Mouse (Mus musculus): ENCODE measurements at regions not wholly inside any gene's neighbourhood (a gene's known extent, or its start where the extent isn't known, plus 50 kb on each side); places are given as distances from the start of the nearest gene placed in this dataset.

DNA sequence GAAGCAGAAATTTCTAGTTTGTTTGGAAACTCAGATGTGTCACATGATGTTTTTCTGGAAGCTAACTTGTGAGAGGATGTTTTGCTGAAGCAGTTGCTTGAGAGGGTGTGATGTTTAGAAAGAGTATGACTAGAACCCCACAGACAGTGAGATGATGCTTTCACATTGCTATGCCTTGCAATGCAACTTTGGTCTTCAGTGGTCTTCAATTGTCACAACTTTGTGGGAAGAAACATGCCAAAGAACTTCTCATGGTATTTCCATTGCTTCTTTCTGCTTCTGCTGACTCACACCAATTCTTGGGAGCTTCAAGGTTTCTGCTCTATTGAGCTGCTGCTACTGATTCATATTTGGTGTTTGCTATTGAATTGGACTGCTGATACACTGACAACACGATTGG lies 365.3 kb upstream of the Tmem229a start:
- H3K9ac ChIP-seq (replicated peaks), result no peak overlapping the region
- no peak overlapping the region for H3K27ac ChIP-seq (ENCODE audit: low read depth)
- 51% methylated on average over 1 of the region's 1 CpGs for WGBS (ENCODE audit: insufficient replicate concordance)
- no peak overlapping the region for H3K4me2 ChIP-seq (ENCODE audit: low read depth, low read length)
- H3K27me3 ChIP-seq (ENCODE audit: insufficient read depth, low read length), result no peaks in the 10 kb centered on the region
- ATAC-seq, result no peak
- H3K4me3 ChIP-seq (ENCODE audit: low read depth, low read length), result no peak overlapping the region
- TF ChIP-seq EP300 (IDR thresholded peaks at IDR 0.05; ENCODE audit: low read depth) (no peak), CTCF (IDR thresholded peaks at IDR 0.05; ENCODE audit: low read depth) (no peak)
- H3K9me3 ChIP-seq (ENCODE audit: low read length), result no peaks in the 10 kb centered on the region
- H3K4me1 ChIP-seq (ENCODE audit: insufficient read depth), result no peaks in the 10 kb centered on the region
- H3K36me3 ChIP-seq (replicated peaks; ENCODE audit: insufficient read depth, low read length), result no peaks in the 10 kb centered on the region
- DNase-seq, result no peak

DNA sequence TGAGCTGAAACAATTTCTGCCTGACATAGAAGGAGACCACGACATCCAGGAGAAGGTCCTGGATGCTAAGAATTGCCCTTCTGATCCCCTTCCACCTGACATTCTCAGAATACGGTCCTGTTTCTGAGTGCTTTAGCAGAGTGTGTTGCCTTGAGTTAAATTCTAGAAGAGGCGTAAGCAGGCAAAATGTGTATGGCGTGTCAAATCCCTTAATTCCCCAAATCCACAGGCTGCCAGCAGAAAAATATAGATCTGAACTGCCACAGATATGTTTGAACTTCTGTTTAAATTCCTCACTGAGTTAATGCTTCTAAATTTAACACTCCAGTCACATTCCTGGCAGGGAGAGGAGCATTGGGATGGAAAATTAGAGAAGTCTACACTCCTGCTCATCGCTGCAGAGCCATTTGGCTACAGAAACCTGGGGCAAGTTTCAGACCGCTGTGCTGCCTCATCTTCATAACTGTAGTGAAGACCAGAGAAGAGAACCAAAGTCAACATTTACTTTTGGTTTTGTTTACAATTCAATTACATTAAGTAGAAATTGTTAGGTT lies 364.3 kb upstream of the Tmem229a start:
- no peaks in the 10 kb centered on the region for H3K36me3 ChIP-seq (replicated peaks; ENCODE audit: insufficient read depth, low read length)
- DNase-seq (no peak), ATAC-seq (no peak)
- H3K27ac ChIP-seq (ENCODE audit: low read depth), result no peak overlapping the region
- TF ChIP-seq CTCF (IDR thresholded peaks at IDR 0.05; ENCODE audit: low read depth), result no peak
- no peak for TF ChIP-seq EP300 (IDR thresholded peaks at IDR 0.05; ENCODE audit: low read depth)
- no peak overlapping the region for H3K4me2 ChIP-seq (ENCODE audit: low read depth, low read length)
- H3K9me3 ChIP-seq (ENCODE audit: low read length), result no peaks in the 10 kb centered on the region
- 74% methylated on average over 6 of the region's 6 CpGs for WGBS (ENCODE audit: insufficient replicate concordance)
- no peak overlapping the region for H3K9ac ChIP-seq (replicated peaks)
- H3K4me1 ChIP-seq (ENCODE audit: insufficient read depth), result no peaks in the 10 kb centered on the region
- no peak overlapping the region for H3K4me3 ChIP-seq (ENCODE audit: low read depth, low read length)
- no peaks in the 10 kb centered on the region for H3K27me3 ChIP-seq (ENCODE audit: insufficient read depth, low read length)

- DNase-seq (no peak), ATAC-seq (no peak)
- Histone ChIP-seq H3K4me2 (ENCODE audit: low read depth, low read length) (no peak overlapping the region), H3K4me1 (ENCODE audit: insufficient read depth) (no peaks in the 10 kb centered on the region), H3K9me3 (ENCODE audit: low read length) (no peaks in the 10 kb centered on the region), H3K36me3 (replicated peaks; ENCODE audit: insufficient read depth, low read length) (no peaks in the 10 kb centered on the region), H3K27me3 (ENCODE audit: insufficient read depth, low read length) (no peaks in the 10 kb centered on the region), H3K4me3 (ENCODE audit: low read depth, low read length) (no peak overlapping the region), H3K27ac (ENCODE audit: low read depth) (no peak overlapping the region), H3K9ac (replicated peaks) (no peak overlapping the region)
- no peak for TF ChIP-seq CTCF (IDR thresholded peaks at IDR 0.05; ENCODE audit: low read depth)
- TF ChIP-seq EP300 (IDR thresholded peaks at IDR 0.05; ENCODE audit: low read depth), result no peak
Observed at GRCm38 (mm10) chr6:25307471-25307870, 351.4 kb upstream of the Tmem229a start.

GRCm38 (mm10) chr6:25304844-25305504 lies 348.9 kb upstream of the Tmem229a start:
- H3K36me3 ChIP-seq (replicated peaks; ENCODE audit: insufficient read depth, low read length), result no peaks in the 10 kb centered on the region
- no peak for TF ChIP-seq CTCF (IDR thresholded peaks at IDR 0.05; ENCODE audit: low read depth)
- TF ChIP-seq EP300 (IDR thresholded peaks at IDR 0.05; ENCODE audit: low read depth), result no peak
- 72% methylated on average over 4 of the region's 4 CpGs for WGBS (ENCODE audit: insufficient replicate concordance)
- H3K4me2 ChIP-seq (ENCODE audit: low read depth, low read length), result no peak overlapping the region
- H3K27me3 ChIP-seq (ENCODE audit: insufficient read depth, low read length), result no peaks in the 10 kb centered on the region
- H3K9me3 ChIP-seq (ENCODE audit: low read length), result no peaks in the 10 kb centered on the region
- no peak overlapping the region for H3K4me3 ChIP-seq (ENCODE audit: low read depth, low read length)
- DNase-seq (no peak), ATAC-seq (no peak)
- H3K9ac ChIP-seq (replicated peaks), result no peak overlapping the region
- H3K4me1 ChIP-seq (ENCODE audit: insufficient read depth), result no peaks in the 10 kb centered on the region
- no peak overlapping the region for H3K27ac ChIP-seq (ENCODE audit: low read depth)

GRCm38 (mm10) chr6:25291613-25292012 lies 335.5 kb upstream of the Tmem229a start:
- H3K9ac ChIP-seq (replicated peaks), result no peak overlapping the region
- DNase-seq (peak; percentile 16), ATAC-seq (peak; percentile 56; the same call in 1 of the 2 replicates)
- no peak overlapping the region for H3K27ac ChIP-seq (ENCODE audit: low read depth)
- H3K4me2 ChIP-seq (ENCODE audit: low read depth, low read length), result no peak overlapping the region
- WGBS (ENCODE audit: insufficient replicate concordance), result 70% methylated on average over 1 of the region's 1 CpGs
- H3K9me3 ChIP-seq (ENCODE audit: low read length), result no peaks in the 10 kb centered on the region
- H3K27me3 ChIP-seq (ENCODE audit: insufficient read depth, low read length), result no peaks in the 10 kb centered on the region
- no peaks in the 10 kb centered on the region for H3K4me1 ChIP-seq (ENCODE audit: insufficient read depth)
- no peaks in the 10 kb centered on the region for H3K36me3 ChIP-seq (replicated peaks; ENCODE audit: insufficient read depth, low read length)
- no peak for TF ChIP-seq CTCF (IDR thresholded peaks at IDR 0.05; ENCODE audit: low read depth)
- no peak for TF ChIP-seq EP300 (IDR thresholded peaks at IDR 0.05; ENCODE audit: low read depth)
- H3K4me3 ChIP-seq (ENCODE audit: low read depth, low read length), result no peak overlapping the region

- Histone ChIP-seq H3K9me3 (ENCODE audit: low read length) (no peaks in the 10 kb centered on the region), H3K27ac (ENCODE audit: low read depth) (no peak overlapping the region), H3K4me1 (ENCODE audit: insufficient read depth) (no peaks in the 10 kb centered on the region), H3K4me2 (ENCODE audit: low read depth, low read length) (no peak overlapping the region), H3K27me3 (ENCODE audit: insufficient read depth, low read length) (no peaks in the 10 kb centered on the region), H3K9ac (replicated peaks) (no peak overlapping the region), H3K4me3 (ENCODE audit: low read depth, low read length) (no peak overlapping the region), H3K36me3 (replicated peaks; ENCODE audit: insufficient read depth, low read length) (no peaks in the 10 kb centered on the region)
- TF ChIP-seq EP300 (IDR thresholded peaks at IDR 0.05; ENCODE audit: low read depth) (no peak), CTCF (IDR thresholded peaks at IDR 0.05; ENCODE audit: low read depth) (no peak)
- DNase-seq (no peak), ATAC-seq (no peak)
- 79% methylated on average over 4 of the region's 4 CpGs for WGBS (ENCODE audit: insufficient replicate concordance)
Observed at GRCm38 (mm10) chr6:25287591-25287990, 331.5 kb upstream of the Tmem229a start.

Data from liver, postnatal 0 days (tissue).